In the genomic region with DNA sequence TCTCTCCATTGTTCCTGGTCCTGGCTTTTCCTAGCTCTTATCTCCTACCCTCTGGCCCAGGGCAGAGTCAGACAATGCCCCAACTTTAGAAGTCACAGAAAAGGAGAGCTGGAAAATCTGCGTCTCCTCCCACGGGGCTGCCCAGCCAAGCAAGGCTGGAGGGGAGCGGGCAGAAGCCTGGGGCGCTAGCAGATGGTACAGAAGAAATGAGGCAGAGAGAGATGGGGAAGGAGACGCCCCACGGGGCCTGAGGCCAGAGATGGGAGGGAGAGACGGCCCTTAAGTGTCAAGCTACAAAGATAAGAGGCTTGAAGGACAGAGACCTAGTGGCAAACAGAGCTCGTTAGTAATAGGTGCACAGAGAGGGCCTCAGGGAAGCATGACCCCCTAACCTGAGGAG, we compare ENCODE assay signal across 14 mouse cellular contexts. TPM values are rescaled to one million over a fixed set of nuclear protein-coding genes. Genes with fewer than 3 reads are reported as not detected.
DNase-seq lines count a peak whose midpoint lies in the region; ATAC-seq lines count a peak whose summit lies in the region.
"Had no signal": no experiment of that assay in that cellular context is flagged by ENCODE, and none has a peak within 500 bp of the region (broad histone marks: within the 10 kb centered on the region; RNA-seq: fewer than 3 reads in every experiment).

No protein-coding gene starts in this region.

- H3K27ac ChIP-seq in forebrain, embryonic 13.5 days: peak overlapping the region; percentile 63
- no peak overlapping the region for H3K27ac ChIP-seq in forebrain, embryonic 11.5 days (ENCODE audit: low read depth, low read length)
- H3K27ac ChIP-seq in kidney, embryonic 15.5 days: peak overlapping the region; percentile 64
- H3K27ac ChIP-seq in embryonic facial prominence, embryonic 10.5 days (replicated peaks): no peak overlapping the region
- peak overlapping the region; percentile 12; the same call in 1 of the 2 replicates for H3K27ac ChIP-seq in midbrain, embryonic 11.5 days (ENCODE audit: low read depth, low read length)

- 51% methylated on average over 8 of the region's 8 CpGs for WGBS in forebrain, embryonic 13.5 days
- 57% methylated on average over 8 of the region's 8 CpGs for WGBS in forebrain, embryonic 11.5 days
- WGBS in kidney, embryonic 15.5 days: 29% methylated on average over 8 of the region's 8 CpGs
- WGBS in embryonic facial prominence, embryonic 10.5 days: 48% methylated on average over 8 of the region's 8 CpGs
- 67% methylated on average over 8 of the region's 8 CpGs for WGBS in midbrain, embryonic 11.5 days

- peaks cover 25% of the 10 kb centered on the region for H3K4me1 ChIP-seq in forebrain, embryonic 13.5 days
- peaks cover 8% of the 10 kb centered on the region; the same call in 1 of the 2 replicates for H3K4me1 ChIP-seq in forebrain, embryonic 11.5 days (replicated peaks; ENCODE audit: control insufficient read depth, insufficient read depth, low read length)
- H3K4me1 ChIP-seq in kidney, embryonic 15.5 days: peaks cover 46% of the 10 kb centered on the region
- H3K4me1 ChIP-seq in embryonic facial prominence, embryonic 10.5 days: peaks cover 32% of the 10 kb centered on the region
- peaks cover 8% of the 10 kb centered on the region for H3K4me1 ChIP-seq in midbrain, embryonic 11.5 days (ENCODE audit: control insufficient read depth, insufficient read depth, low read length)

- no peak for DNase-seq in forebrain, embryonic 11.5 days (ENCODE audit: low spot score)
- no peak for DNase-seq in kidney, postnatal 36 days
- DNase-seq in embryonic facial prominence, embryonic 10.5 days (ENCODE audit: low spot score): no peak
- no peak for DNase-seq in midbrain, embryonic 11.5 days (ENCODE audit: low spot score, missing footprints)
- no peak for DNase-seq in frontal cortex, postnatal 10 days (ENCODE audit: low spot score in 2 of 2)
- DNase-seq in spleen, postnatal 4 days (ENCODE audit: low spot score in 2 of 2): no peak
- DNase-seq: adrenal gland, postnatal 14 days; gastrocnemius, postnatal 36 days; kidney, adult 18-20 months; layer of hippocampus, postnatal 36 days; thymus, postnatal 25 days had no signal

- H3K27me3 ChIP-seq in forebrain, embryonic 13.5 days: peaks cover 26% of the 10 kb centered on the region
- H3K27me3 ChIP-seq in forebrain, embryonic 11.5 days (ENCODE audit: control insufficient read depth, insufficient read depth, low read length): peaks cover 14% of the 10 kb centered on the region
- peaks cover 31% of the 10 kb centered on the region for H3K27me3 ChIP-seq in kidney, embryonic 15.5 days
- peaks cover 50% of the 10 kb centered on the region for H3K27me3 ChIP-seq in embryonic facial prominence, embryonic 10.5 days (replicated peaks; ENCODE audit: low read depth, poor library complexity, severe bottlenecking)
- H3K27me3 ChIP-seq in midbrain, embryonic 11.5 days (ENCODE audit: control insufficient read depth, insufficient read depth, low read length): peaks cover 13% of the 10 kb centered on the region

- no peak for ATAC-seq in forebrain, embryonic 13.5 days
- no peak for ATAC-seq in forebrain, embryonic 11.5 days (replicated peaks; ENCODE audit: low FRiP score)
- ATAC-seq in kidney, embryonic 15.5 days (replicated peaks; ENCODE audit: low FRiP score): no peak
- no peak for ATAC-seq in midbrain, embryonic 11.5 days (ENCODE audit: low FRiP score)

- no peak overlapping the region for H3K4me2 ChIP-seq in forebrain, embryonic 13.5 days
- H3K4me2 ChIP-seq in forebrain, embryonic 11.5 days (ENCODE audit: low read depth, low read length, severe bottlenecking): no peak overlapping the region
- H3K4me2 ChIP-seq in kidney, embryonic 15.5 days: no peak overlapping the region
- H3K4me2 ChIP-seq in midbrain, embryonic 11.5 days: no peak overlapping the region

- no peak overlapping the region for H3K9ac ChIP-seq in forebrain, embryonic 13.5 days
- H3K9ac ChIP-seq in forebrain, embryonic 11.5 days (ENCODE audit: low read length): no peak overlapping the region
- no peak overlapping the region for H3K9ac ChIP-seq in kidney, embryonic 15.5 days
- no peak overlapping the region for H3K9ac ChIP-seq in midbrain, embryonic 11.5 days (ENCODE audit: low read length)

- H3K9me3 ChIP-seq in forebrain, embryonic 13.5 days (replicated peaks): peaks cover 7% of the 10 kb centered on the region; the same call in 1 of the 2 replicates
- H3K9me3 ChIP-seq in forebrain, embryonic 11.5 days (ENCODE audit: control insufficient read depth, low read length): no peaks in the 10 kb centered on the region; the same call in 1 of the 2 replicates
- no peaks in the 10 kb centered on the region for H3K9me3 ChIP-seq in kidney, embryonic 15.5 days (replicated peaks)
- H3K9me3 ChIP-seq in embryonic facial prominence, embryonic 10.5 days: peaks cover 5% of the 10 kb centered on the region; the same call in 1 of the 2 replicates
- peaks cover 2% of the 10 kb centered on the region; the same call in 1 of the 2 replicates for H3K9me3 ChIP-seq in midbrain, embryonic 11.5 days (ENCODE audit: control insufficient read depth, low read length)

- H3K36me3 ChIP-seq in forebrain, embryonic 13.5 days (ENCODE audit: poor library complexity, severe bottlenecking): no peaks in the 10 kb centered on the region
- H3K36me3 ChIP-seq in forebrain, embryonic 11.5 days (ENCODE audit: control insufficient read depth, insufficient read depth, low read length): no peaks in the 10 kb centered on the region
- H3K36me3 ChIP-seq in kidney, embryonic 15.5 days: no peaks in the 10 kb centered on the region
- H3K36me3 ChIP-seq in embryonic facial prominence, embryonic 10.5 days (replicated peaks): no peaks in the 10 kb centered on the region
- no peaks in the 10 kb centered on the region for H3K36me3 ChIP-seq in midbrain, embryonic 11.5 days (ENCODE audit: control insufficient read depth, insufficient read depth, low read length)

- no peak overlapping the region for H3K4me3 ChIP-seq in forebrain, embryonic 13.5 days
- no peak overlapping the region for H3K4me3 ChIP-seq in forebrain, embryonic 11.5 days (ENCODE audit: low read depth, low read length)
- H3K4me3 ChIP-seq in kidney, embryonic 15.5 days (replicated peaks): no peak overlapping the region
- H3K4me3 ChIP-seq in embryonic facial prominence, embryonic 10.5 days: peak overlapping the region; percentile 26; the same call in 1 of the 2 replicates
- H3K4me3 ChIP-seq in midbrain, embryonic 11.5 days (ENCODE audit: low read depth, low read length): no peak overlapping the region

RNA-seq across cellular contexts. Expression of a gene that starts 4.4 kb away (rescaled TPM):
- polyA plus RNA-seq in forebrain, embryonic 13.5 days (2015; fragmentation: Nextera tagmentation; extraction: Ambion mirVana): 6.4 and 7.0 TPM in 2 replicates
- polyA plus RNA-seq in forebrain, embryonic 11.5 days (2014; fragmentation: Nextera tagmentation; extraction: Ambion mirVana): 2.0 and 2.1 TPM in 2 replicates
- 9.5 and 16.8 TPM in 2 replicates for polyA plus RNA-seq in kidney, embryonic 15.5 days (2015; fragmentation: Nextera tagmentation; extraction: Ambion mirVana)
- polyA plus RNA-seq in embryonic facial prominence, embryonic 10.5 days (2016; fragmentation: Nextera tagmentation; extraction: Ambion mirVana): 5.2 and 6.2 TPM in 2 replicates
- polyA plus RNA-seq in midbrain, embryonic 11.5 days (2014; fragmentation: Nextera tagmentation; extraction: Ambion mirVana): 1.5 and 1.9 TPM in 2 replicates

RNA-seq across cellular contexts. Expression of a gene that starts 5.9 kb away (rescaled TPM):
- 5.2 and 6.6 TPM in 2 replicates for polyA plus RNA-seq in forebrain, embryonic 13.5 days (2015; fragmentation: Nextera tagmentation; extraction: Ambion mirVana)
- polyA plus RNA-seq in forebrain, embryonic 11.5 days (2014; fragmentation: Nextera tagmentation; extraction: Ambion mirVana): 0.56 and 0.75 TPM in 2 replicates
- polyA plus RNA-seq in kidney, embryonic 15.5 days (2015; fragmentation: Nextera tagmentation; extraction: Ambion mirVana): 0.76 and 1.0 TPM in 2 replicates
- 1.4 and 1.6 TPM in 2 replicates for polyA plus RNA-seq in embryonic facial prominence, embryonic 10.5 days (2016; fragmentation: Nextera tagmentation; extraction: Ambion mirVana)
- polyA plus RNA-seq in midbrain, embryonic 11.5 days (2014; fragmentation: Nextera tagmentation; extraction: Ambion mirVana): 0.58 and 0.75 TPM in 2 replicates
- polyA plus RNA-seq: liver, adult 2 months had no signal

RNA-seq across cellular contexts. Expression of a gene that starts 22.3 kb away (rescaled TPM):
- polyA plus RNA-seq in forebrain, embryonic 13.5 days (2015; fragmentation: Nextera tagmentation; extraction: Ambion mirVana): 159 and 164 TPM in 2 replicates
- 154 and 158 TPM in 2 replicates for polyA plus RNA-seq in forebrain, embryonic 11.5 days (2014; fragmentation: Nextera tagmentation; extraction: Ambion mirVana)
- 157 and 162 TPM in 2 replicates for polyA plus RNA-seq in kidney, embryonic 15.5 days (2015; fragmentation: Nextera tagmentation; extraction: Ambion mirVana)
- 178 and 189 TPM in 2 replicates for polyA plus RNA-seq in embryonic facial prominence, embryonic 10.5 days (2016; fragmentation: Nextera tagmentation; extraction: Ambion mirVana)
- polyA plus RNA-seq in midbrain, embryonic 11.5 days (2014; fragmentation: Nextera tagmentation; extraction: Ambion mirVana): 156 and 160 TPM in 2 replicates

RNA-seq across cellular contexts. Expression of a gene that starts 22.7 kb away (rescaled TPM):
- polyA plus RNA-seq in forebrain, embryonic 13.5 days (2015; fragmentation: Nextera tagmentation; extraction: Ambion mirVana): 16.5 and 17.7 TPM in 2 replicates
- 13.8 and 13.9 TPM in 2 replicates for polyA plus RNA-seq in forebrain, embryonic 11.5 days (2014; fragmentation: Nextera tagmentation; extraction: Ambion mirVana)
- polyA plus RNA-seq in kidney, embryonic 15.5 days (2015; fragmentation: Nextera tagmentation; extraction: Ambion mirVana): 13.5 and 14.4 TPM in 2 replicates
- polyA plus RNA-seq in embryonic facial prominence, embryonic 10.5 days (2016; fragmentation: Nextera tagmentation; extraction: Ambion mirVana): 14.6 and 15.1 TPM in 2 replicates
- 10.7 and 11.4 TPM in 2 replicates for polyA plus RNA-seq in midbrain, embryonic 11.5 days (2014; fragmentation: Nextera tagmentation; extraction: Ambion mirVana)

RNA-seq across cellular contexts. Expression of a gene that starts 40.5 kb away (rescaled TPM):
- 1.2 and 1.3 TPM in 2 replicates for polyA plus RNA-seq in forebrain, embryonic 13.5 days (2015; fragmentation: Nextera tagmentation; extraction: Ambion mirVana)
- polyA plus RNA-seq in forebrain, embryonic 11.5 days (2014; fragmentation: Nextera tagmentation; extraction: Ambion mirVana): 1.6 and 2.5 TPM in 2 replicates
- 2.7 and 3.3 TPM in 2 replicates for polyA plus RNA-seq in kidney, embryonic 15.5 days (2015; fragmentation: Nextera tagmentation; extraction: Ambion mirVana)
- polyA plus RNA-seq in embryonic facial prominence, embryonic 10.5 days (2016; fragmentation: Nextera tagmentation; extraction: Ambion mirVana): 1.7 and 2.0 TPM in 2 replicates
- 1.5 and 1.7 TPM in 2 replicates for polyA plus RNA-seq in midbrain, embryonic 11.5 days (2014; fragmentation: Nextera tagmentation; extraction: Ambion mirVana)

Comparison
In these comparisons a context has a peak if more than half of its experiments do, and no peak if none do; other contexts are left out.
1. H3K27ac ChIP-seq: peak in forebrain, embryonic 13.5 days (single experiment), kidney, embryonic 15.5 days (single experiment) and midbrain, embryonic 11.5 days (single experiment); none in forebrain, embryonic 11.5 days (single experiment) and embryonic facial prominence, embryonic 10.5 days (single experiment).